Mouse (Mus musculus) gastrocnemius, postnatal 25 days (tissue): Measurements from ENCODE around the gene Trim80. TPM values are rescaled to one million over a fixed set of nuclear protein-coding genes. Genes with fewer than 3 reads are reported as not detected.
A peak's percentile ranks its signal among the peaks of the same experiment; 100 is the strongest.
"Not testable (repeated sequence)": the region's sequence is repeated elsewhere in the genome, so short reads cannot be mapped to it uniquely, and the experiment has no call there.

Source experiments
- DNase-seq: peaks from one replicate; pipeline ENCODE4 v3.0.0; 2022
- total RNA-seq, 2 experiments: library from RNA; stranded (reverse); gene quantifications; 1 replicate in 1 of 2; 2 replicates in 1 of 2; pipeline ENCODE4 v1.2.3; 2021

The Trim80 gene
- total RNA-seq, 2 experiments from 2014 or later = not detected

DNA sequence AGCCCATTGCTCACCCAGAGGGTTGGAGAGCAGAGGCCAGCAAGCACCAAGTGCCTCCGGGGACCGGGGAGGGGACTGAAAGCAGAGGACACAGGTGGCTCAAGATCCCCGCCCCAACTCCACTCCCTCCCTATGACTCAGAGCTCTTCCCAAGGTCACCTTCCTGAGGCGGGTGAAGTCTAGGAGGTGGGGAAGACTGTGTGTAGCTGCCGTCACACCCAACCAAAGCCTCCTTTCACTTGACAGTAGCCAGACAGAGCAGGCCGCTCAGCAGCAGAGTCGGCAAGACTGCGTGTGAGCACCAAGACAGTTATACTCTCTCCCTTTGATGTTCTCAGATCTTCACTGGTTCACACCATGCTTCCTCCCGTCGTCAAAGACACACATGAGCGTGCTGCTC is 23.1 kb downstream of the Trim80 start:
- no peak for DNase-seq

DNA sequence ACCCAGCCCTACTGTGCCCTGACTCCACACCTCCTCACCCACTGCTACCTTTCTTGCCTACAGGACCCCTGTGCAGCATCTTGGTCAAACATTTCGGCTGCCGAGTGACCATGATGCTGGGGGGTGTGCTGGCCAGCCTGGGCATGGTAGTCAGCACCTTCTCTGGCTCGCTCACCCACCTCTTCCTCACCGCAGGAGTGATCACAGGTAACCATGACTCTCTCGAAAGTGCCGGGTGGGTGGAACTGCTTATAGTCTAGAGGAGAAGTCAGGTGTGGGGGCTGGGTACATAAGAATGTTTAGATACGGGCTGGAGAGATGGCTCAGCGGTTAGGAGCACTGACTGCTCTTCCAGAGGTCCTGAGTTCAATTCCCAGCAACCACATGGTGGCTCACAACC is 24.5 kb downstream of the Trim80 start:
- DNase-seq = no peak

DNA sequence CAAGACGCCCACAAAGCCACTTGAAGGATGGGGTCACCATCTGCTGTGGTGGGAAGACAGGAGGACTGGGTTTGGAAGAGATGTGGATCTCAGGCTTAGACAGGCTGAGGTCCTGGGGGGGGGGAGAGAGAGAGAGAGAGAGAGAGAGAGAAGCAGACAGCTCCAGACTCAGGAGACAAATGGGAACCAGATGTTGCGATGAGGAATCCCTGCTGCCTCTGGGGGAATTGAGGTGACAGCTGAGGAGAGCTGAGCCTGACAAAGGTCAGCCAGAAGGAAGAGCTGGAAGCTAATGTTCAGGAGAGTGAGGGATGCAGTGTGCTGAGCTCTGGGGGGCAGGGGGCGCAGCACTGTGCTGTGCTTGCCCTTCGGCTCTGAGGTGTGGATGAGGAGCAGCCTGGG is 26.9 kb downstream of the Trim80 start:
- DNase-seq = no peak

DNA sequence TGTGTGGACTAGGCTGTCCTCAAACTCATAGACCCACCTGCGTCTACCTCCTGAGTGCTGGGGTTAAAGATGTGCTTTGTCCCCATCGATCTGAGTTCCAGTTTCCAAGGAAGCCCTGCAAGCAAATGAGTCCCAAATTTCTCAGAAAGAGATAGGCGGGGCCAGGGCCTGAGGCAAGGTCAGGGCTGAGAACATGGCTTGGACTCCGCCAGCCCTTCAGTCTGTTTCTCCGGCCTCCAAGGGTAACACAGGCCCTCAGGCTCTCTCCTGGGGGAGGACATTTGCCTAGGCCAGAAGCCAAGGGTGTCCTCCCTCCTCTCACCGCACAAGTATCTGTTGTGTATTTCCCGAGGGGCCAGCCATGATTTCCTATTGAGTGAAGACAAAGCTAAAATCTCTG is 31.8 kb downstream of the Trim80 start:
- DNase-seq = no peak

DNA sequence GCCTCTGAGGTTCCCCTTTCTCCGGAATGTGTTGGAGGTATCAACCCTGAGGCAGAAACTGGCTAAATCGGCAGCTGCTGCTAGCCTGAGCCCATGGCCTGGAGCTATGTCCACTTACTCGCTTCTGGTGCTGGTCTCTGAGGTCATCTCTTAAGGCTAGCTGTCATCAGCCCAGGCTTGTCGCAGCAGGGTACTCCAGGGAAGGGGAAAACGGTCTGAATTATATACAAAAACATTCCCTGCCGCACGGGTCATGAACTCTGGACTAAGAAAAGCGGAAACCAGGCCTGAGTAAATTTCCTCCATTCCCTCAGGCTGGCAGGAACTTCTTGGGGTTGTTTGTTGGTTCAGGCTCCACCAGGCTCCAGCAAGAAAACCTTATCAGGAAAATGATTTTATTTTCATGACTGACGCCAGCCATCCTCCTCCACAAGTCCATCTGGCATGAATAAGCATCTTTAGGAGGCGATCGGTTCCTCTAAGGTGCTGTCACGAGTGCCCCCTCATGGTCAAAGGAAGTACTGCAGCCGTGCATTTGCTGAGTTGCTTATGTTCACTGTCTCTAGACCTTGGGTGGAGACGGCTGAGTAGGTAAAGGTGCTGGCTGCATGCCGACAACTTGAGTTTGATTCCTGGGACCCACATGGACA is 33.4 kb downstream of the Trim80 start:
- DNase-seq = peak; percentile 80

- peak; percentile 94 for DNase-seq
These were observed 34.8 kb downstream of the Trim80 start, which contains the start of gene Armc7 for GRCm38 (mm10) chr11:115475025-115475757. Gene Armc7, plus strand, starts transcription at chr11:115475667.

GRCm38 (mm10) chr11:115475758-115476237 is 35.5 kb downstream of the Trim80 start:
- no peak for DNase-seq

DNA sequence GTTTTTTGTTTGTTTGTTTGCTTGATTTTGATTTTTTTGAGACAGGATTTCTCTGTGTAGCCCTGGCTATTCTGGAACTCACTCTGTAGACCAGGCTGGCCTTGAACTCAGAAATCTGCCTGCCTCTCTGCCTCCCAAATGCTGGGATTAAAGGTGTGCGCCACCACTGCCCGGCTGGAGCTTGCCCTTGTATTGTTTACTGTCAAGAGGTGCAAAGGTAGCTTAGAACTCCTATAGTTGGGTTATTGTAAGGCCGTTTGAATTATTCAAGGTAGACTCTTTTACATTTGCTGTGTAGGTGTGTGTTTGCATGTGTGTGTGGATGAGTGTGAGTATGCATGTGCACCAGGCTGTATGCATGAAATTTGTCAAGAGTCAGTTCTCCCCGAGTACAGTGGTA is 36.3 kb downstream of the Trim80 start:
- not testable (repeated sequence) for DNase-seq

DNA sequence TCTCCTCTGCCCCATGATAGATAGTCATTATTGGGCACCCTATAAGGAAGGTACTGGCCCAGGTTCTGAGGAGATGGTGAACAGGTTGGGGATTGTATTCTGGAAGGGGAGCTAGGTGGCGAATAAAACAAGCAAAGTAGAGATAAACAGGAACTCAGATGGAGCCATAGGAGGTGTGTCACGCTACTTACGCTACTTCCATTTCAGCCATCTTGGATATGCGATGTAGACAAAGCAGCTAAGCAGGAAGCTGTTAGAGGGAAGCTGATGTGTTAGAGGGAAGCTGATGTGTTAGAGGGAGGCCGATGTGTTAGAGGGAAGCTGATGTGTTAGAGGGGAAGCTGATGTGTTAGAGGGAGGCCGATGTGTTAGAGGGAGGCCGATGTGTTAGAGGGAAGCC is 37.0 kb downstream of the Trim80 start:
- not testable (repeated sequence) for DNase-seq

GRCm38 (mm10) chr11:115478296-115478938 is 38.1 kb downstream of the Trim80 start:
- no peak for DNase-seq

GRCm38 (mm10) chr11:115481553-115482259 is 41.4 kb downstream of the Trim80 start:
- no peak for DNase-seq

DNA sequence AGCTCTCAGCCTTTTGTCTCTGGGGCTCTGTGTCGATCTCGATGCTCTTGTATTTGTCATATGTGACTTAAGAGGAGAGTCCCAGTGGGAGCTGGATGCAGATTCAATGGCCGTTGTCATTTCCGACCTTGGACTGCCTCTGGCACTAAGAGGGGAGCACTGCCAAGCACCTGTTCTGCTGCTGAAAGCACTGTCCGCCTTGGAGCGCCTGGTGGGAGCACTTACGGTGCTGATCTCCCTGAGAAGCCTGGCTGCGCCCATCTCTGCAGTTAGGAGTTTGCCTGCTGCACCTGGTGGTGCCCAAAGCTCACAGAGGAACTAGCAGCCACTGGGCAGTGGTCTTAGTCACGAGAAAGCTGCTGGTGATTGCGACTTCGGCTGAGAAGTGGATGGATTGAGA is 42.9 kb downstream of the Trim80 start:
- no peak for DNase-seq

- peak; percentile 50 for DNase-seq
These were observed 43.4 kb downstream of the Trim80 start for GRCm38 (mm10) chr11:115483726-115484125.

GRCm38 (mm10) chr11:115485155-115485554 is 44.8 kb downstream of the Trim80 start:
- DNase-seq = no peak

- DNase-seq = no peak
These were observed 48.3 kb downstream of the Trim80 start for GRCm38 (mm10) chr11:115488551-115489104.

DNA sequence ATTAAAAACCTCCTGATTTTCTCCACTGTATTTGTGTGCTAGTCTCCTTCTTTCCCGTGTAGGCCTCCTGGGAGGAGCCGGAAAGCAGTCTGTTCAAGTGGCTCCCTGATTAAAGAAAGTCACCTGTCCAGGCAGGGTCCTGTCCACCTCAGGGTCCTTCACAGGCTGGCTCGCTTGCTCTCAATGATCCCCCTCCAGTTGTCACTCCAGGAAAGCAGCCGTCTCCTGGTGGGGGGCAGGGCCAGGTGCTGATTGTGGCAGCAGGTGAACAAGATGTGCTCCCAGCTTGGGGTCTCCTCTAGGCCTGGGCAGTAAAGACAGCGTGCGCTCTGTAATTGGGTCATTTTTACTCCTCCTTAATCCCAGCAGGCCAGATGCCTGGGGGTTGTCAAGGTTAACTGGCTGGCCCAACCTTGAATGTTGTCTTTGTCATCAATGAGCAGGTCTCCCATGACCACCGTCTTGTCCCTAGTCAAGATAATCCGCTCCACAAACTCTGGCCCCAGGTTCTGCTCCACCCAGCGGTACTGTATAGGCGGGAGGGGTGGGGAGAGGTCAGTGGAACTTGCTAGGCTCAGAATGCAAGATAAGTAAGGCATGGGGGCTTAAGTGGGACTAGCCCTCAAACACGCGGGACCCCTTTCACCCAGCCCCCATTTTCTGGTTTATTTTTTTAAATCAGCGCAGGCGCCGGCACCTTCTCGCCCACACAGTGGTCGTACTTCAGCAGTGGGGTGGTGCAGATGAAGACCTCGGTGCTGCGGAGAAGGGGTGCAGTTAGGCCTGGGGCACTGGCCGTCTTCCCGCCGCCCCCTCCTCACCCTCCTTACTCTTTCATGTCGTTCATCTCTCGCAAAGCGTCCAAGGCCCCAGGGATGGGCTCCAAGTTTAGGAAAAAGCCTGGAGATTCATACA is 50.4 kb downstream of the Trim80 start:
- DNase-seq = no peak

- DNase-seq = peak; percentile 79
These were observed 51.2 kb downstream of the Trim80 start, which contains the start of gene Nt5c for GRCm38 (mm10) chr11:115491356-115492083. Gene Nt5c, minus strand, starts transcription at chr11:115491862.

- no peak for DNase-seq
These were observed 52.0 kb downstream of the Trim80 start for GRCm38 (mm10) chr11:115492387-115492786.

DNA sequence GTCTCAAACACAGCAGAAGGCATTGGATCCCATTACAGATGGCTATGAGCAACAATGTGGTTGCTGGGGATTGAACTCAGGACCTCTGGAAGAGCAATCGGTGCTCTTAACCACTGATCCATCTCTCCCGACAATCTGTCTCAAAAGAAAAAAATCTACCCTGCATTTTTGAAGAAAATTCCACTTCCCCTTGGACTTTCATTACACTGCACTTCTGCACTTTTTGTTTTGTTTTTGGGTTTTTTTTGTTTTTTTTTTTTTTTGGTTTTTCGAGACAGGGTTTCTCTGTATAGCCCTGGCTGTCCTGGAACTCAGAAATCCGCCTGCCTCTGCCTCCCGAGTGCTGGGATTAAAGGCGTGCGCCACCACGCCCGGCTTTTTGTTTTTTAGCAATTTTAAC is 56.2 kb downstream of the Trim80 start:
- DNase-seq = not testable (repeated sequence)
